Mouse (Mus musculus): ENCODE data around the gene Ppp1r37.

Gene Ppp1r37

DNA sequence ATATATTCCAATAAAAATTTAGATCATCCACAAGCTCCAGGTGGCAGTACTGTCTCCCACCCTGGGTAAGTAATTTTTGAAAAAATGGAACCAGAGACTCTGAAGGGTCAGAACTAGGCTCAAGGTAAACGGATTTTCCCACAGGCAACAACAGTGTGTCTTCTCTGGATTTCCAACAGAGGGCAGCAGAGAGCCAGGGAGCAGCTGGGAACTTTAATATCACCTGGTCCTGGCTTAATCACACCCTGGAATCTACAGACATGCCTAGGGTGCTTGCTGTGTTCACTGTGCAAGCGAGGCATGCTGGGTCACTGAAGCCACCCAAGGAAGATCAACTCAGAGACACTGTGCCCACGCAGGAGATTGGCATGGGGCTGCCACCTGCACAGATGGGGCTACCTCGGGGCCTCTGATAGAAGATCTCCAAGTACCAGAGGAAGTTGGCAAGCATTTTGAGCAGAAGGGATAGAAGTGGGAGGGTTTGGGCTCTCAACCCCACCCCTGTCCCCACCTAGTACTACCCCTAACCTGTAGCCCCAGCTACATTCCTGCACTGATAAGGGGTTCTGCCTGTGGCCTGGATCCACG, 59.3 kb downstream of the Ppp1r37 start:
- peak; percentile 47 to 67 for DNase-seq (ENCODE audit: low spot score in 2 of 2)

DNA sequence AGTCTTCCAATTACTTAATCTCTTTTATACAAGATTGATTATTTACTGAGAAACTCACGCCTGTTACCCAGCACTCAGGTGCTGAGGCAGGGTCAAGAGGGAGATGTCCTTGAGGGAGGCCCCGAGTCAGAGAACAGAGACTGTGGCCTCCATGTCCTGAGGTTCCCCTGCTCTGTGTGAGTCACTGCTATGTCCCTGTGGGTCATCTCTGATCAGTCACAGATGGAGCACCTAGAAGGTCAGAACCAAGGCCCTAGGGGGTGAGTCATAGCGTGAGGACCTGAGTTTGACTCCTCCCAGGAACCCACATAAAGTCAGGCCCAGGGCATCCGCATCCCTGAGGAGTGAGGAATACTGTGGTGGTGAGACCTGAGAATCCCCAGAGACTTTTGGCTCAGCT, 61.2 kb downstream of the Ppp1r37 start:
- DNase-seq (ENCODE audit: low spot score in 2 of 2), result no peak

DNA sequence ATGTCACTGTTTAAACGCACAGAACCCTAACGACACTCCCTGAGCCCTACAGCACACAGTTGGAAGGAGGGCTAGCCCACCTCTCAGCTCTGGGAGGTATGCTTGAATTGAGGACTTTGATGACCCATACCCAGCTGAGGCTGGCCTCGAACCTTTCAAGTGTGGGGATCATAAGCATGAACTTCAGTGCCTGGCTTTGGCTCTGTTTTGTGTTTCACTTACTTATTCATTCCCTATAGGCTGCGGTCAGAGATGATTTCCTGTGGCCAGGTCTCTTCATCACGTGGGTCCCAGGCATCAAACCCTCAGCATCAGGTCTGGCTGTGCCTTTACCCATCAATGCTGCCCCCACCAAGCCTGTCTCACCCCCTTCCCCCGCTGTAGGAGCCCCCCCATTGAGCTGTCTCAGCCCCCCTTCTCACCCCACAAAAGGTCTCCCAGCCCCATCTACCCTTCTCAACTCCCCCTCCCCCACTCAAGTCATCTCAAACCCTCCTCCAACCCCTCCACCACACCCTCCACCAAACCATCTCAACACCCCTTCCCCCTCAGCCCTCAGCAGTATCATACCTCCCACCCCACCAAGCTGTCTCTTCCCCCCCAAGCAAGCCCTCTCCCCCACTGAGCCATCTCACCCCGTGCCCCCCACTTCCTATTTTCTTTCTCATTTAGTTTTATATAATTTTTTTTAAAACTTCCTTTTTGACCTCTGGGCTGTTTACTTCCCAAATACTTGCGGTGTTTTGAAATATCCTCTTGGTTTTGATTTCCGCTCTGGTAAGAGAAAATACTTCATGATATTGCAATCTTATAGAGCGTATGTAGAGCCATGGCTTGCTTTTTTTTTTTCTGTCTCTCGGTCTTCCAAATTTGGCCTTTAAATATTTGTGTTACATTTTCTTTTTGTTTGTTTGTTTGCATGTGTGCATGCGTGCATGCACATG, 62.2 kb downstream of the Ppp1r37 start:
- no peak for DNase-seq (ENCODE audit: low spot score in 2 of 2)

DNA sequence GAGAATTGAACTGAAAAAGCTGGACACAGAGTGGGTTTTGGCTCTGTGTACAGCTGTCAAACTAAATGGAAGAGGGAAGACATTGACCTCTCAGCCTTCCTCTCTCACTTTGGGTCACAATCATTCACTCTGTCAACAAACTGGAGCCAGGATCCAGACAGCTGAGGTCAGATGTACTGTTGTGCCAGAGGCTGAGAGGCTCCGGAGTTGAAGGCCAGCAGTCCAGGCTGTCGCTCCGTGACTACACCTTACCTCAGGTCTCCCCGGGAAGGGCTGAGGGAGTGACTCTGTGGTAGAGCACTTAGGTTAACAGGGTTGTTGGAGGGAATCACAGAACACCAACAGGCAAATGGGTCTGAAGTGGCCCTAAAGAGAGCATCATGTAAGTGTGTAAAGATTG, 64.5 kb downstream of the Ppp1r37 start:
- DNase-seq (ENCODE audit: low spot score in 2 of 2), result no peak

DNA sequence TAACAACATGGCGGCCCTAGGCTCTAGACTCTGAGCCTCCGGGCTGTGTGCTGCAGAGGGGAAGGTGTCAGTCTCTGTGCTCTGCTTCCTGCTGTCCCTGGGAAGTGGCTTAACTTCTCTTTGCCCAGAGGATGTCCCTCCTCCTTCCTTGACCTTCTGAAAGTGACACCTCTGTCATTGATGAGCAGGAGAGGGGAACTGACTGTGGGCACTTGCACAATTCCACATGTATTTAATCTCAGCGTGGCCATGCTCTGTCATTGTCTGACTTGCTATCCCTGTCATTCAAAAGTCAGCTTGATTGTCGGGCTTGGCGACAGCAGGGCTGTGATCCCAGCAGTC, 66.7 kb downstream of the Ppp1r37 start:
- no peak for DNase-seq (ENCODE audit: low spot score in 2 of 2)

DNA sequence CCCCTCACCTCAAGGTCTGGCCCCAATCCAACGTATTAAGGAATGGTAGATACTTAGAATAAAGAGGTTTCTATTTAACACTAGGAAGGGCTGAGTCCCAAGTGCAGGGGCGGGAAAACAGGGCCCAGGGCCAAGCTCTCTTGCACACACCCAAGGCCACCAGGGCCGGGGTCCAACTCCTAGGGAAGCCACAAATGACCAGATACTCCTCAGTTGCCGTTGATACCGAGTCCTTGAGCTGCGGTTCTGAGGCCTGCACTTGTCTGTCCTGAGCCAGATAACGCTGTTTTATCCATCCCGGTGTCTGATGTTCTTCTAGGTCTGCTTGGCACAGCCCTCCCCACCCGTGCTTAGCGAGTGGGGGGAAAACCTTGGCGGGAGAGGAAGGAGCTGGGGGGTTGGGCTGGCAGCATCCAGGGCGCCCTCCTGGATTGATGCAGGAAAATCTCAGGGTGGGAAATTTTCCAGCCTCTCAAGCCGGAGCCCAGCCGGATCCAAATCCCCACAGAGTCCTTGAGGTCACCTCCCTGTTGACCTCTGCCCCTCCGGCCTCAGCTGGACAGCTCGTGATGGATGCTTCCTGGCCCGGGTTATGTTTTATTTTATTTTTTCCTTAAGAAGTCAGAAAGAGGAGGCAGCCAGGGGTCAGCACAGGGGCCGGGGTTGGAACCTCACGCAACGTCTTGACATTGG, 67.2 kb downstream of the Ppp1r37 start:
- DNase-seq (ENCODE audit: low spot score in 2 of 2), result peak in 1 of 2 experiments; percentile 22

DNA sequence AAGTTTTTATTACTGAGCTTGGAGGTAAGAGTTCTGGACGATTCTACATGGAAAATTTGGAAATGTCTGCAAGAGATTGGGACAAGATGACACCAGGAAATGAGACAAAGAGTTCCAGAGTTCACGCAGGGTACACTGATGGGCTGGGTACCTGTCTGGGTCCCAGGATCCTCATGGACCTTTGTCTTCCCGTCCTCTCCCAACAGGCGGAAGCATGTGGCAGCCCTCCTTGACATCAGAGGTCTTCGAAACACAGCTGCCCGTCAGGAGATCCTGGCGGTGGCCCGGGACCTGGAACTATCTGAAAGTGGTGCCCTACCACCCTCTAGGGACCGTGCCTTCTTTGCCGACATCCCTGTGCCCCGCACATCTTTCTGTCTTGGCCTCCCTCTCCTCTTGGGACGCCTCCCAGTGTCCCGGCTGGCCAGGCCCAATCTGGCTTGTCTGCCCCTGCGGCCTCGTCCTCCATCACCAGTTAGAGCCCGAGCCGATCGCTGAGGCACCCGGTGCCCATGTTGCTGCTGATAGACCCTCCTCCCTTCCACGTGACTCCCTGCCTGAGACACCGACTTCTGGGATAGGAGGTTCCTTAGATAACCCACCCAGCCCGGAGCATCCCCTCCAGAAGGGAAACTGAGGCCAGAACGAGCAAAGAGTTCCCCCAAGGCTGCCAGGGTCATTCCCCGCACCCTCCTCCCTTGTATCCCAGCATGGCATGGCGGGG, 68.0 kb downstream of the Ppp1r37 start:
- no peak for DNase-seq (ENCODE audit: low spot score in 2 of 2)

DNA sequence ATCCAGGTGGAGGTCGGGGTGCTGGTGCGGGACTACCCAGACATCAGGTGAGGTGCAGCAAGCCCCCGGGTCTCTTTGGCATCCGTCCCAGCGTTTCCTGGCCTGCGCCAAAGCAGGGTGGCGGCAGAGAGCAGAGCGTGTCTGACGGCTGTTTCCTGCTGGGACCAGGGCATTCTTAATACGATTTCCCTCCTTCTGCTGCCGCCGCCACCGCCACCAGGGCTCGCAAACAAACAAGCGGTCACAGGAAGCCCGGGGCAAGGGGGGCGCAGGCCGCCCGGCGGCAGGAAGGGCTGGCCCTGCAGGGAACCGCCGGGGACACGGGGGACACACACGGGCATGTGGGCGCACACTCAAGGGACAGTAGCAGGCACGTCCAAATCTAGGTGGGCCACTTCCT, 71.1 kb downstream of the Ppp1r37 start:
- DNase-seq (ENCODE audit: low spot score in 2 of 2), result peak in 1 of 2 experiments; percentile 42

DNA sequence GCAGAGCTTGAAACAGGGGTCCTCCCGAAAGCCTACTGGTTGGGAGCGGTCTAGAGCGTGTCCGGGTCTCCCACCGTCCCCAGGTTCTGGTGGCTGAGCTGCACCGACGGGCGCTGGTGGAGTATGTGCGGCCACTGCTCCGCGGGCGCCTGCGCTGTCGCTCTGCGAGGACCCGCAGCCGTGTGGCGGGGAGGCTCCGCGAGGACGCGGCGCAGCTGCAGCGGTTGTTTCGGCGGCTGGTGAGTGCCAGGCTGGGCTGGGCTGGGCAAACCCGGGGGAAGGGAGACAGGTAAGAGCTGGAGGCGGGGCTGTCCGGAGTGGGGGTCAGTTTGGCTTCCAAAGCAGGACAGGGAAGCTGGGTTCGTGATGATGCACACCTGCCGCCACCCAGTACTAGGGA, 73.4 kb downstream of the Ppp1r37 start:
- DNase-seq (ENCODE audit: low spot score in 2 of 2), result no peak

DNA sequence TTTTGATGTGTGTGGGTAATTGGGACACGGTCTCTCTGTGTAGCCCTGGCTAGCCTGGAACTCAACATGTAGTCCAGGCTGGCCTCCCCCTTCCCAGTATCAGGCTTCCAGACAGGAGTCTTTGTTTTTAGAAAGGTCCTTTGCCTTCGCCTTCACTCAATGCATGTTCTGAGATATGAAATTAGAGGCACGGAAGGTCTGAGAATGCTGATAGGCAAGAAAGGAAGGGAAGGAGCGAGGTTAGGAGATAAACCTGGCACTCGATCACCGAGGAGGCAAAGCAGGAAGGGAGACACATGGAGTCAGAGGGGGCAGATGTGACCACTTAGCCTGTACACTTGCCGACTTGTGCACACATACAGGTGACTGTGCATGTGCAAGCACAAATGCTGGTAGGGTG, 76.3 kb downstream of the Ppp1r37 start:
- no peak for DNase-seq (ENCODE audit: low spot score in 2 of 2)

DNA sequence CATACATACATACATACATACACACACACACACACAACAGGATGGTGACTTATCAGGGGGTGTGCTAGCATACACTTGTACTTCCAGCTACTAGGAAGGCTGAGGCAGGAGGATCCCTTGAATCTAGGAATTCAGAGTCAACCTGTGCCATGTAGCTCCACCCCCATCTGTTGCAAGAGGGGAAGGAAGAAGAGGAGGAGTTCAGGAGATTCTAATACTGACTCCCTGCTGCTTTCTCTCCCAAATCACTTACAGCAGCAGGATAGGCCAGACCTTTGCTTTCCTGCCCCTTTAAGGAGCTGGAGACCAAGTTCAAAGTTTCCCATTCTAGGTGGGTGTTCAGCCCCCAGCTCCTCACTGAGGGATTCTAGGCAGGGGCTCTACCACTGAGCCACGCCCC, 77.4 kb downstream of the Ppp1r37 start:
- no peak for DNase-seq (ENCODE audit: low spot score in 2 of 2)

DNA sequence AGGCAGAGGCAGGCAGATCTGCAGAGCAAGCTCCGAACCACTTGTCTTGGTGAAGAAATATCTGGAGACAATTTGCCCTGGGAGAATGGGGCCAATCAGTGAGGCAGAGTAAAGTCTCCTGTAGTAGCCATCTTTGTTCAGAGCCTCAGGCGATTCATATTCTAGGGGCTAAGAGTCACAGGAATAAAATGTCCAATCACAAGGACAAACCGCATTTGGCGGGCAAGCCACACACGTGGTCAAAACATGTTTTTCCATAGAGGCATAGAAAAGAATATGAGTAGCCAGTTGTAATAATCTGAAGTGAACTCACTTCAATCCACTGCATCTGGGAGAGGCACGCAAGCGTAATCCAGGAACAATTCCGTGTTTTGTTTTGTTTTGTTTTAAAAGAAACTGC, 79.6 kb downstream of the Ppp1r37 start:
- no peak for DNase-seq (ENCODE audit: low spot score in 2 of 2)

Measured in spleen, postnatal 10 days (tissue).